Mouse (Mus musculus): Measurements from ENCODE around the gene Ift172. TPM values are rescaled to one million over a fixed set of nuclear protein-coding genes. Genes with fewer than 3 reads are reported as not detected.

Gene Ift172
- polyA plus RNA-seq, 1 experiment from 2014 or later, result 35.1 TPM

DNA sequence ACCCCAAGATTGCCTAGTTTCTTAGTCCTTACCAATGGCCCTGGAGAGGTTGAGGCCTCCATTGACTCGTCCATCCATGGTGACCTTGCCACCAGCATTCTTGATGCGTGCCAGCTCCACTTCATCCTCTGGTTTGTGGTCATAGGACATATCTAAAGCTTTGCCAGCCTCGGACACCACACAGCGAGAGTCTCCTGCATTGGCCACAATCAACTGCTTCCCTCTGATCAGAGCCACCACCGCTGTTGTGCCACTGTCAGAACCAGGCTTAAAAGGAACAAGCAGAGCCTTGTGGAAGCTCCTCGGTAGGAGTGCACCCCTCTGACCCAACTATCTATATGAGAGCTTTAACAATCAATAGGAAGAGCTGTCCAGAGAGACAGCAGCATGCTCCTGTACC is 86.5 kb downstream of the Ift172 start:
- Histone ChIP-seq H3K27me3 (ENCODE audit: control insufficient read depth, insufficient read depth, low read length) (no peaks in the 10 kb centered on the region), H3K4me1 (ENCODE audit: control insufficient read depth, insufficient read depth, low read length) (peaks cover 12% of the 10 kb centered on the region), H3K9me3 (replicated peaks; ENCODE audit: control insufficient read depth, low read length) (0 out of 2 replicates have a peak, but pooled peaks cover 5% of the 10 kb centered on the region), H3K4me3 (replicated peaks; ENCODE audit: low read length) (no peak overlapping the region), H3K9ac (ENCODE audit: low read length) (no peak overlapping the region), H3K27ac (ENCODE audit: low read length) (no peak overlapping the region), H3K4me2 (ENCODE audit: low read depth, low read length) (no peak overlapping the region), H3K36me3 (ENCODE audit: control insufficient read depth, insufficient read depth, low read length) (peaks cover 11% of the 10 kb centered on the region)
- WGBS, result 89% methylated on average over 6 of the region's 6 CpGs
- no peak for ATAC-seq (ENCODE audit: insufficient read depth, low FRiP score)

DNA sequence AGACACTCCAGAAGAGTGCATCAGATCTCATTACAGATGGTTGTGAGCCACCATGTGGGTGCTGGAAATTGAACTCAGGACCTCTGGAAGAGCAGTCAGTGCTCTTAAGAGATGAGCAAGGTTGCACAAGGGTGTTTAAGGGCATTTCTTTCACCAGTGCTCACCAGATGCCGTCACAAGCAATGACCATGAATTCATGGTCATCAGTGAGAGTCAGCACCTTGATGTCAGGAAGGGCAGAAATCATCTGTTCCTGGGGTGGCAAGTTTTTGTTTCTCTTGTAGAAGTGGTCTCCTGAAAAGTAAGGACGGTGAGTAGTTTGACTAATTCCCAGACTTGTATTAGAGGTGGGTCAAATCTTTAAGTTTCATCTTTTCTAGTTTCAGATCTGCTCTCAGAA is 87.0 kb downstream of the Ift172 start:
- Histone ChIP-seq H3K4me3 (replicated peaks; ENCODE audit: low read length) (no peak overlapping the region), H3K36me3 (ENCODE audit: control insufficient read depth, insufficient read depth, low read length) (peaks cover 15% of the 10 kb centered on the region), H3K4me2 (ENCODE audit: low read depth, low read length) (no peak overlapping the region), H3K4me1 (ENCODE audit: control insufficient read depth, insufficient read depth, low read length) (peaks cover 12% of the 10 kb centered on the region), H3K9me3 (replicated peaks; ENCODE audit: control insufficient read depth, low read length) (0 out of 2 replicates have a peak, but pooled peaks cover 5% of the 10 kb centered on the region), H3K27ac (ENCODE audit: low read length) (no peak overlapping the region), H3K27me3 (ENCODE audit: control insufficient read depth, insufficient read depth, low read length) (no peaks in the 10 kb centered on the region), H3K9ac (ENCODE audit: low read length) (no peak overlapping the region)
- WGBS, result 86% methylated on average over 2 of the region's 2 CpGs
- no peak for ATAC-seq (ENCODE audit: insufficient read depth, low FRiP score)

Other genes with a start within 250 kb of the Ift172 start
- 163 and 167 TPM in 2 replicates for gene Atraid, start 242.8 kb downstream of the Ift172 start, polyA plus RNA-seq (2015; fragmentation: Nextera tagmentation; extraction: Ambion mirVana)
- gene Slc5a6, start 242.2 kb downstream of the Ift172 start, polyA plus RNA-seq (2015; fragmentation: Nextera tagmentation; extraction: Ambion mirVana), result 9.5 and 10.3 TPM in 2 replicates
- 26.0 and 26.8 TPM in 2 replicates for gene Cad, start 236.3 kb downstream of the Ift172 start, polyA plus RNA-seq (2015; fragmentation: Nextera tagmentation; extraction: Ambion mirVana)
- not detected in 2 replicates for gene Dnajc5g, start 184.8 kb downstream of the Ift172 start, polyA plus RNA-seq (2015; fragmentation: Nextera tagmentation; extraction: Ambion mirVana)
- 0.25 and 0.30 TPM in 2 replicates for gene Slc30a3, start 182.9 kb downstream of the Ift172 start, polyA plus RNA-seq (2015; fragmentation: Nextera tagmentation; extraction: Ambion mirVana)
- gene Trim54, start 174.4 kb downstream of the Ift172 start, polyA plus RNA-seq (2015; fragmentation: Nextera tagmentation; extraction: Ambion mirVana), result 5.9 TPM in 1 of 2 replicates, not detected in the other
- not detected in 2 replicates for gene Ucn, start 152.3 kb downstream of the Ift172 start, polyA plus RNA-seq (2015; fragmentation: Nextera tagmentation; extraction: Ambion mirVana)
- 61.7 and 63.8 TPM in 2 replicates for gene Mpv17, start 136.9 kb downstream of the Ift172 start, polyA plus RNA-seq (2015; fragmentation: Nextera tagmentation; extraction: Ambion mirVana)
- gene Gm29609, start 111.2 kb downstream of the Ift172 start, polyA plus RNA-seq (2015; fragmentation: Nextera tagmentation; extraction: Ambion mirVana), result 1.2 and 2.0 TPM in 2 replicates
- 68.1 and 69.4 TPM in 2 replicates for gene Gtf3c2, start 111.0 kb downstream of the Ift172 start, polyA plus RNA-seq (2015; fragmentation: Nextera tagmentation; extraction: Ambion mirVana)
- 129 and 131 TPM in 2 replicates for gene Snx17, start 97.9 kb downstream of the Ift172 start, polyA plus RNA-seq (2015; fragmentation: Nextera tagmentation; extraction: Ambion mirVana)
- 66.5 and 66.7 TPM in 2 replicates for gene Eif2b4, start 97.7 kb downstream of the Ift172 start, polyA plus RNA-seq (2015; fragmentation: Nextera tagmentation; extraction: Ambion mirVana)
- gene Zfp513, start 88.8 kb downstream of the Ift172 start, polyA plus RNA-seq (2015; fragmentation: Nextera tagmentation; extraction: Ambion mirVana), result 4.1 and 5.2 TPM in 2 replicates
- 107 and 108 TPM in 2 replicates for gene Ppm1g, start 70.4 kb downstream of the Ift172 start, polyA plus RNA-seq (2015; fragmentation: Nextera tagmentation; extraction: Ambion mirVana)
- 146 and 158 TPM in 2 replicates for gene Nrbp1, start 50.3 kb downstream of the Ift172 start, polyA plus RNA-seq (2015; fragmentation: Nextera tagmentation; extraction: Ambion mirVana)
- 0.45 TPM in 1 of 2 replicates, not detected in the other for gene Gm9970, start 49.9 kb downstream of the Ift172 start, polyA plus RNA-seq (2015; fragmentation: Nextera tagmentation; extraction: Ambion mirVana)
- gene Krtcap3, start 39.4 kb downstream of the Ift172 start, polyA plus RNA-seq (2015; fragmentation: Nextera tagmentation; extraction: Ambion mirVana), result 64.2 and 76.1 TPM in 2 replicates
- 23.0 and 23.7 TPM in 2 replicates for gene Fndc4, start 5.0 kb upstream of the Ift172 start, polyA plus RNA-seq (2015; fragmentation: Nextera tagmentation; extraction: Ambion mirVana)
- 0.89 and 1.3 TPM in 2 replicates for gene Gckr, start 6.3 kb upstream of the Ift172 start, polyA plus RNA-seq (2015; fragmentation: Nextera tagmentation; extraction: Ambion mirVana)
- 40.6 and 42.9 TPM in 2 replicates for gene Zfp512, start 161.3 kb upstream of the Ift172 start, polyA plus RNA-seq (2015; fragmentation: Nextera tagmentation; extraction: Ambion mirVana)
- not detected in 2 replicates for gene 4930548H24Rik, start 194.6 kb upstream of the Ift172 start, polyA plus RNA-seq (2015; fragmentation: Nextera tagmentation; extraction: Ambion mirVana)
- 49.2 and 52.9 TPM in 2 replicates for gene Gpn1, start 203.6 kb upstream of the Ift172 start, polyA plus RNA-seq (2015; fragmentation: Nextera tagmentation; extraction: Ambion mirVana)
- 24.0 and 26.2 TPM in 2 replicates for gene Slc4a1ap, start 235.9 kb upstream of the Ift172 start, polyA plus RNA-seq (2015; fragmentation: Nextera tagmentation; extraction: Ambion mirVana)
- 18.3 and 21.9 TPM in 2 replicates for gene Supt7l, start 236.7 kb upstream of the Ift172 start, polyA plus RNA-seq (2015; fragmentation: Nextera tagmentation; extraction: Ambion mirVana)